In the genomic region with DNA sequence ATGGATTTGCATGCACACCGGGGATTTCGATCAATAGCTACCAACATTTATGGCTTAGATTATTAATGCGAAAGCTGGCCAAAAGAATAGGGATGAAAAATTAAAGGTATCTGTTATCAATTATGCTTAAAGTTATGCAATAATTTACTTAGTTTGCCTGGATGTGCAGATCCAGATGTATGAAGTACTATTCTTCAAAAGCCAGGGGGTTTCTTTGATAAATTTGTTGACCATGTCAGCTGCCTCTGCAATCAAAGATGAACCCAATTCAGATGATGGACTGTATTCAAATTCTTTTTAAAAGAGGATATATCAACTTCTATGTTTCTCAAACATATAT, we compare ENCODE assay signal across 21 mouse cellular contexts. TPM values are rescaled to one million over a fixed set of nuclear protein-coding genes. Genes with fewer than 3 reads are reported as not detected.
DNase-seq lines count a peak whose midpoint lies in the region; ATAC-seq lines count a peak whose summit lies in the region.
"Had no signal": no experiment of that assay in that cellular context is flagged by ENCODE, and none has a peak within 500 bp of the region (broad histone marks: within the 10 kb centered on the region; RNA-seq: fewer than 3 reads in every experiment).

No protein-coding gene starts in this region.

- H3K4me3 ChIP-seq in heart, embryonic 13.5 days, result no peak overlapping the region
- 0 out of 2 replicates have a peak overlapping the region, but pooled peaks have one; percentile 1 for H3K4me3 ChIP-seq in embryonic facial prominence, embryonic 13.5 days
- H3K4me3 ChIP-seq in hindbrain, embryonic 12.5 days, result no peak overlapping the region; the same call in 1 of the 2 replicates
- peak overlapping the region; percentile 18; the same call in 1 of the 2 replicates for H3K4me3 ChIP-seq in midbrain, embryonic 13.5 days (replicated peaks)
- H3K4me3 ChIP-seq: embryonic facial prominence, embryonic 15.5 days; intestine, embryonic 15.5 days; lung, embryonic 15.5 days; stomach, embryonic 15.5 days had no signal

- DNase-seq in heart, postnatal 10 days, result no peak
- no peak for DNase-seq in layer of hippocampus, adult 9-11 months
- no peak for DNase-seq in yolk sac, embryonic 10.5 days (ENCODE audit: low spot score)
- DNase-seq in lung, postnatal 14 days, result no peak
- DNase-seq: cerebellum, adult 8-10 months; kidney, postnatal 10 days; layer of hippocampus, postnatal 36 days; liver; right cerebral cortex, postnatal 4 days; thymus, postnatal 25 days had no signal

- no peaks in the 10 kb centered on the region for H3K36me3 ChIP-seq in heart, embryonic 13.5 days
- H3K36me3 ChIP-seq in embryonic facial prominence, embryonic 13.5 days, result no peaks in the 10 kb centered on the region
- H3K36me3 ChIP-seq in hindbrain, embryonic 12.5 days, result no peaks in the 10 kb centered on the region
- no peaks in the 10 kb centered on the region for H3K36me3 ChIP-seq in midbrain, embryonic 13.5 days
- H3K36me3 ChIP-seq: embryonic facial prominence, embryonic 15.5 days; G1E; intestine, embryonic 15.5 days; lung, embryonic 15.5 days; stomach, embryonic 15.5 days had no signal

- H3K4me2 ChIP-seq in heart, embryonic 13.5 days, result peak overlapping the region; percentile 93
- peak overlapping the region; percentile 71 for H3K4me2 ChIP-seq in embryonic facial prominence, embryonic 13.5 days
- H3K4me2 ChIP-seq in hindbrain, embryonic 12.5 days (replicated peaks), result peak overlapping the region; percentile 82
- peak overlapping the region; percentile 84 for H3K4me2 ChIP-seq in midbrain, embryonic 13.5 days (replicated peaks)
- H3K4me2 ChIP-seq: intestine, embryonic 15.5 days; stomach, embryonic 15.5 days had no signal

- WGBS in heart, embryonic 13.5 days, result 71% methylated on average over 3 of the region's 3 CpGs
- 31% methylated on average over 3 of the region's 3 CpGs for WGBS in embryonic facial prominence, embryonic 13.5 days
- whole genome bisulfite sequencing in hindbrain, embryonic 12.5 days, result 21% methylated on average over 3 of the region's 3 CpGs
- WGBS in midbrain, embryonic 13.5 days, result 12% methylated on average over 3 of the region's 3 CpGs

- no peaks in the 10 kb centered on the region for H3K9me3 ChIP-seq in heart, embryonic 13.5 days
- no peaks in the 10 kb centered on the region for H3K9me3 ChIP-seq in embryonic facial prominence, embryonic 13.5 days
- H3K9me3 ChIP-seq in hindbrain, embryonic 12.5 days (replicated peaks), result no peaks in the 10 kb centered on the region
- H3K9me3 ChIP-seq in midbrain, embryonic 13.5 days, result no peaks in the 10 kb centered on the region
- H3K9me3 ChIP-seq: embryonic facial prominence, embryonic 15.5 days; G1E; intestine, embryonic 15.5 days; lung, embryonic 15.5 days; stomach, embryonic 15.5 days had no signal

- H3K9ac ChIP-seq in heart, embryonic 13.5 days, result 0 out of 2 replicates have a peak overlapping the region, but pooled peaks have one; percentile 100
- H3K9ac ChIP-seq in embryonic facial prominence, embryonic 13.5 days, result peak overlapping the region; percentile 51; the same call in 1 of the 2 replicates
- peak overlapping the region; percentile 58; the same call in 1 of the 2 replicates for H3K9ac ChIP-seq in hindbrain, embryonic 12.5 days
- peak overlapping the region; percentile 100 for H3K9ac ChIP-seq in midbrain, embryonic 13.5 days (replicated peaks)
- H3K9ac ChIP-seq: embryonic facial prominence, embryonic 15.5 days; intestine, embryonic 15.5 days; lung, embryonic 15.5 days; stomach, embryonic 15.5 days had no signal

- intact Hi-C loops in heart, postnatal 10 days (cut with DNase I), result no loop called here

- H3K27ac ChIP-seq in heart, embryonic 13.5 days (replicated peaks), result no peak overlapping the region
- H3K27ac ChIP-seq in embryonic facial prominence, embryonic 13.5 days, result peak overlapping the region; percentile 100; the same call in 1 of the 2 replicates
- H3K27ac ChIP-seq in hindbrain, embryonic 12.5 days, result peak overlapping the region; percentile 100
- H3K27ac ChIP-seq in midbrain, embryonic 13.5 days, result peak overlapping the region; percentile 100
- H3K27ac ChIP-seq: embryonic facial prominence, embryonic 15.5 days; intestine, embryonic 15.5 days; lung, embryonic 15.5 days; stomach, embryonic 15.5 days had no signal

- H3K4me1 ChIP-seq in heart, embryonic 13.5 days, result peaks cover 46% of the 10 kb centered on the region
- H3K4me1 ChIP-seq in embryonic facial prominence, embryonic 13.5 days, result peaks cover 38% of the 10 kb centered on the region
- peaks cover 30% of the 10 kb centered on the region for H3K4me1 ChIP-seq in hindbrain, embryonic 12.5 days
- H3K4me1 ChIP-seq in midbrain, embryonic 13.5 days (replicated peaks), result peaks cover 58% of the 10 kb centered on the region

- no peak for ATAC-seq in heart, embryonic 13.5 days (ENCODE audit: extremely low read depth, insufficient number of reproducible peaks, low FRiP score, low TSS enrichment)
- ATAC-seq in embryonic facial prominence, embryonic 13.5 days (ENCODE audit: insufficient number of reproducible peaks, insufficient read depth, low FRiP score, low TSS enrichment, low read depth), result no peak
- ATAC-seq in hindbrain, embryonic 12.5 days (ENCODE audit: low FRiP score), result no peak
- no peak for ATAC-seq in midbrain, embryonic 13.5 days
- ATAC-seq: intestine, embryonic 15.5 days had no signal

- H3K27me3 ChIP-seq in heart, embryonic 13.5 days (replicated peaks), result no peaks in the 10 kb centered on the region
- H3K27me3 ChIP-seq in embryonic facial prominence, embryonic 13.5 days, result no peaks in the 10 kb centered on the region
- no peaks in the 10 kb centered on the region for H3K27me3 ChIP-seq in hindbrain, embryonic 12.5 days
- H3K27me3 ChIP-seq in midbrain, embryonic 13.5 days, result no peaks in the 10 kb centered on the region
- H3K27me3 ChIP-seq: embryonic facial prominence, embryonic 15.5 days; intestine, embryonic 15.5 days; lung, embryonic 15.5 days; stomach, embryonic 15.5 days had no signal

RNA-seq across cellular contexts. Expression of gene Skida1, which starts 3.0 kb away (rescaled TPM):
- polyA plus RNA-seq in heart, embryonic 13.5 days (2015; fragmentation: Nextera tagmentation; extraction: Ambion mirVana), result 5.5 and 6.6 TPM in 2 replicates
- total RNA-seq in heart, postnatal 10 days (2021), result 1 to 10 TPM; 4.8 to 5.7 TPM
- 8.3 and 9.8 TPM in 2 replicates for polyA plus RNA-seq in embryonic facial prominence, embryonic 13.5 days (2015; fragmentation: Nextera tagmentation; extraction: Ambion mirVana)
- polyA plus RNA-seq in hindbrain, embryonic 12.5 days (2016; fragmentation: Nextera tagmentation; extraction: Ambion mirVana), result 17.7 and 19.4 TPM in 2 replicates
- polyA plus RNA-seq in midbrain, embryonic 13.5 days (2015; fragmentation: Nextera tagmentation; extraction: Ambion mirVana), result 17.8 and 18.3 TPM in 2 replicates
- total RNA-seq: megakaryocyte-erythroid progenitor cell, adult 5-6 weeks had no signal

RNA-seq across cellular contexts. Expression of gene Mllt10, which starts 3.2 kb away (rescaled TPM):
- polyA plus RNA-seq in heart, embryonic 13.5 days (2015; fragmentation: Nextera tagmentation; extraction: Ambion mirVana), result 32.5 and 42.5 TPM in 2 replicates
- 10 to 100 TPM; 40.6 to 43.1 TPM for total RNA-seq in heart, postnatal 10 days (2021)
- 67.2 and 73.6 TPM in 2 replicates for polyA plus RNA-seq in embryonic facial prominence, embryonic 13.5 days (2015; fragmentation: Nextera tagmentation; extraction: Ambion mirVana)
- polyA plus RNA-seq in hindbrain, embryonic 12.5 days (2016; fragmentation: Nextera tagmentation; extraction: Ambion mirVana), result 65.1 and 70.8 TPM in 2 replicates
- 69.6 and 75.2 TPM in 2 replicates for polyA plus RNA-seq in midbrain, embryonic 13.5 days (2015; fragmentation: Nextera tagmentation; extraction: Ambion mirVana)

RNA-seq across cellular contexts. Expression of gene A930004D18Rik, which starts 14.3 kb away (rescaled TPM):
- 11.3 and 12.0 TPM in 2 replicates for polyA plus RNA-seq in heart, embryonic 13.5 days (2015; fragmentation: Nextera tagmentation; extraction: Ambion mirVana)
- total RNA-seq in heart, postnatal 10 days (2021), result 1 to 10 TPM; 3.0 to 4.2 TPM
- 13.7 and 15.0 TPM in 2 replicates for polyA plus RNA-seq in embryonic facial prominence, embryonic 13.5 days (2015; fragmentation: Nextera tagmentation; extraction: Ambion mirVana)
- 18.0 and 18.6 TPM in 2 replicates for polyA plus RNA-seq in hindbrain, embryonic 12.5 days (2016; fragmentation: Nextera tagmentation; extraction: Ambion mirVana)
- polyA plus RNA-seq in midbrain, embryonic 13.5 days (2015; fragmentation: Nextera tagmentation; extraction: Ambion mirVana), result 14.7 and 17.1 TPM in 2 replicates
- total RNA-seq: megakaryocyte-erythroid progenitor cell, adult 5-6 weeks had no signal

RNA-seq across cellular contexts. Expression of gene H2al2a, which starts 55.0 kb away (rescaled TPM):
- polyA plus RNA-seq in heart, embryonic 13.5 days (2015; fragmentation: Nextera tagmentation; extraction: Ambion mirVana), result not detected in 2 replicates
- total RNA-seq in heart, postnatal 10 days (2021), result not detected
- not detected in 2 replicates for polyA plus RNA-seq in embryonic facial prominence, embryonic 13.5 days (2015; fragmentation: Nextera tagmentation; extraction: Ambion mirVana)
- not detected in 2 replicates for polyA plus RNA-seq in hindbrain, embryonic 12.5 days (2016; fragmentation: Nextera tagmentation; extraction: Ambion mirVana)
- polyA plus RNA-seq in midbrain, embryonic 13.5 days (2015; fragmentation: Nextera tagmentation; extraction: Ambion mirVana), result not detected in 2 replicates
- total RNA-seq: G1E; layer of hippocampus, postnatal 36 days; megakaryocyte-erythroid progenitor cell, adult 5-6 weeks had no signal
- polyA plus RNA-seq: C2C12; embryonic facial prominence, embryonic 15.5 days; G1E; intestine, embryonic 15.5 days; lung, embryonic 15.5 days; stomach, embryonic 15.5 days had no signal

Comparison
In these comparisons a context has a peak if more than half of its experiments do, and no peak if none do; other contexts are left out.
1. H3K4me3 ChIP-seq: peak in embryonic facial prominence, embryonic 13.5 days (single experiment) and midbrain, embryonic 13.5 days (single experiment); none in heart, embryonic 13.5 days (single experiment) and hindbrain, embryonic 12.5 days (single experiment).
2. Peak in every context shown above with its lines, with median percentiles within 50 percentile points of each other: H3K4me2 ChIP-seq and H3K9ac ChIP-seq.